Mouse (Mus musculus) testis, postnatal 14 days (tissue): ENCODE results near the gene Nsun2.
A peak's percentile ranks its signal among the peaks of the same experiment; 100 is the strongest.

Experiments
- DNase-seq: peaks from one replicate; pipeline ENCODE4 v3.0.0; 2021; ENCODE audit warnings: low spot score

Gene Nsun2

GRCm38 (mm10) chr13:69533405-69534333 lies at the start of gene Nsun2:
Gene Nsun2 (plus strand): TSS chr13:69533746.
- DNase-seq: peak; percentile 69

- DNase-seq: no peak
Measured at GRCm38 (mm10) chr13:69485326-69485725, 48.2 kb upstream of the Nsun2 start.

- DNase-seq: no peak
Measured at GRCm38 (mm10) chr13:69485833-69486232, 47.7 kb upstream of the Nsun2 start.

- no peak for DNase-seq
Measured at GRCm38 (mm10) chr13:69487108-69487507, 46.4 kb upstream of the Nsun2 start.

- DNase-seq: peak; percentile 20
Measured at GRCm38 (mm10) chr13:69487611-69488275, 45.8 kb upstream of the Nsun2 start.

- DNase-seq: peak; percentile 30
Measured at GRCm38 (mm10) chr13:69488565-69489255, 44.8 kb upstream of the Nsun2 start.

GRCm38 (mm10) chr13:69489777-69490176 lies 43.8 kb upstream of the Nsun2 start:
- DNase-seq: no peak

GRCm38 (mm10) chr13:69492876-69493463 lies 40.6 kb upstream of the Nsun2 start:
- peak; percentile 49 for DNase-seq

- no peak for DNase-seq
Measured at GRCm38 (mm10) chr13:69498276-69498675, 35.3 kb upstream of the Nsun2 start.

GRCm38 (mm10) chr13:69502157-69502750 lies 31.3 kb upstream of the Nsun2 start:
- no peak for DNase-seq

- DNase-seq: no peak
Measured at GRCm38 (mm10) chr13:69502863-69503262, 30.7 kb upstream of the Nsun2 start.

- DNase-seq: no peak
Measured at GRCm38 (mm10) chr13:69506341-69507086, 27.0 kb upstream of the Nsun2 start.

GRCm38 (mm10) chr13:69507666-69508065 lies 25.9 kb upstream of the Nsun2 start:
- no peak for DNase-seq

GRCm38 (mm10) chr13:69509391-69510244 lies 23.9 kb upstream of the Nsun2 start:
- DNase-seq: no peak

- DNase-seq: no peak
Measured at GRCm38 (mm10) chr13:69515091-69515490, 18.5 kb upstream of the Nsun2 start.

GRCm38 (mm10) chr13:69517445-69517844 lies 16.1 kb upstream of the Nsun2 start:
- DNase-seq: no peak

GRCm38 (mm10) chr13:69519137-69519536 lies 14.4 kb upstream of the Nsun2 start:
- DNase-seq: no peak

- DNase-seq: no peak
Measured at GRCm38 (mm10) chr13:69522161-69522791, 11.3 kb upstream of the Nsun2 start.

- DNase-seq: no peak
Measured at GRCm38 (mm10) chr13:69523444-69524157, 9.9 kb upstream of the Nsun2 start.
